Mouse (Mus musculus) C2C12 (cell line): ENCODE data around the gene Rab8b. TPM values are rescaled to one million over a fixed set of nuclear protein-coding genes. Genes with fewer than 3 reads are reported as not detected.
"Not testable (repeated sequence)": the region's sequence is repeated elsewhere in the genome, so short reads cannot be mapped to it uniquely, and the experiment has no call there.

Source experiments
- H3K27me3 ChIP-seq: one replicate; pipeline ENCODE4 v1.6.1; 2011; ENCODE audit not compliant: control insufficient read depth, insufficient read depth, insufficient read length
- H3K36me3 ChIP-seq: one replicate; pipeline ENCODE4 v1.6.1; 2011; ENCODE audit not compliant: control insufficient read depth, insufficient read depth
- H3K4me3 ChIP-seq: one replicate; pipeline ENCODE4 v1.5.1; 2011; ENCODE audit warnings: mild to moderate bottlenecking, control low read depth; ENCODE audit not compliant: poor library complexity, insufficient read depth, severe bottlenecking
- H3K79me2 ChIP-seq: one replicate; pipeline ENCODE4 v1.6.1; 2011; ENCODE audit not compliant: control insufficient read depth, insufficient read depth
- H3K79me3 ChIP-seq: one replicate; pipeline ENCODE4 v1.6.1; 2011; ENCODE audit warnings: low read depth, control low read depth
- H3ac ChIP-seq: one replicate; pipeline ENCODE3; 2011; ENCODE audit warnings: low read depth; ENCODE audit not compliant: control insufficient read depth, insufficient read length
- CEBPB ChIP-seq: IDR thresholded peaks from one replicate; pipeline ENCODE4 v1.6.1; 2011; ENCODE audit warnings: low read depth, mild to moderate bottlenecking, control low read depth, moderate library complexity
- CTCF ChIP-seq: IDR thresholded peaks from one replicate; pipeline ENCODE4 v1.5.1; 2011; ENCODE audit not compliant: control insufficient read depth, insufficient read depth, insufficient read length
- FOSL1 ChIP-seq: IDR thresholded peaks from one replicate; pipeline ENCODE4 v1.8.0; 2011; ENCODE audit warnings: mild to moderate bottlenecking, low read length; ENCODE audit not compliant: poor library complexity, insufficient read depth, severe bottlenecking
- MAX ChIP-seq: IDR thresholded peaks from one replicate; pipeline ENCODE4 v1.6.1; 2011; ENCODE audit warnings: mild to moderate bottlenecking, control low read depth
- MYOD1 ChIP-seq: IDR thresholded peaks from one replicate; pipeline ENCODE4 v1.6.1; 2011; ENCODE audit warnings: low read depth; ENCODE audit not compliant: control insufficient read depth, insufficient read length
- MYOG ChIP-seq: IDR thresholded peaks from one replicate; pipeline ENCODE4 v1.6.1; 2011; ENCODE audit not compliant: control insufficient read depth, insufficient read length; ENCODE audit errors: extremely low read depth
- USF1 ChIP-seq: IDR thresholded peaks from one replicate; pipeline ENCODE4 v1.6.1; 2011; ENCODE audit warnings: low read depth, mild to moderate bottlenecking, control low read depth, moderate library complexity
- polyA plus RNA-seq: library from polyadenylated mRNA; unstranded; fragments of >200 nt; fragmentation: generic; extraction: Trizol; gene quantifications from one replicate; pipeline ENCODE4 v1.2.1, GENCODE M21; 2012; ENCODE audit warnings: missing spikeins

Rab8b gene
- polyA plus RNA-seq, 1 experiment, result 4.1 TPM

- Histone ChIP-seq H3K79me2 (no peaks in the 10 kb centered on the region), H3K4me3 (no peak overlapping the region), H3K36me3 (no peaks in the 10 kb centered on the region), H3ac (no peak overlapping the region), H3K79me3 (no peaks in the 10 kb centered on the region), H3K27me3 (no peaks in the 10 kb centered on the region)
- no peak for TF ChIP-seq MYOD1
- TF ChIP-seq MAX, result no peak
- TF ChIP-seq CEBPB, result no peak
- no peak for TF ChIP-seq USF1
- no peak for TF ChIP-seq MYOG
- TF ChIP-seq FOSL1, result no peak
- TF ChIP-seq CTCF, result no peak
These were observed 98.5 kb downstream of the Rab8b start for GRCm38 (mm10) chr9:66820996-66821395.

- TF ChIP-seq MAX, result no peak
- no peak for TF ChIP-seq CEBPB
- no peak for TF ChIP-seq MYOG
- no peak for TF ChIP-seq CTCF
- TF ChIP-seq USF1, result no peak
- no peak for TF ChIP-seq FOSL1
- TF ChIP-seq MYOD1, result peak; percentile 20
- Histone ChIP-seq H3K36me3 (no peaks in the 10 kb centered on the region), H3K79me2 (no peaks in the 10 kb centered on the region)
These were observed 106.1 kb downstream of the Rab8b start for GRCm38 (mm10) chr9:66813392-66813791.

GRCm38 (mm10) chr9:66805951-66806350 lies 113.5 kb downstream of the Rab8b start:
- not testable (repeated sequence) for H3ac ChIP-seq, H3K79me2 ChIP-seq, H3K27me3 ChIP-seq, H3K4me3 ChIP-seq, H3K36me3 ChIP-seq, H3K79me3 ChIP-seq

More at GRCm38 (mm10) chr9:66813392-66813791, 106.1 kb downstream of the Rab8b start:
- no peak overlapping the region for H3K4me3 ChIP-seq
- no peaks in the 10 kb centered on the region for H3K79me3 ChIP-seq
- H3ac ChIP-seq, result no peak overlapping the region
- no peaks in the 10 kb centered on the region for H3K27me3 ChIP-seq

GRCm38 (mm10) chr9:66801947-66802346 lies 117.5 kb downstream of the Rab8b start:
- H3K4me3 ChIP-seq, result no peak overlapping the region
- H3K79me3 ChIP-seq, result no peaks in the 10 kb centered on the region
- H3K27me3 ChIP-seq, result no peaks in the 10 kb centered on the region
- no peaks in the 10 kb centered on the region for H3K79me2 ChIP-seq
- no peak for TF ChIP-seq CTCF
- TF ChIP-seq MAX, result no peak
- no peak for TF ChIP-seq MYOD1
- no peaks in the 10 kb centered on the region for H3K36me3 ChIP-seq
- H3ac ChIP-seq, result no peak overlapping the region

GRCm38 (mm10) chr9:66796739-66797138 lies 122.7 kb downstream of the Rab8b start, which contains the start of gene Gm10647:
TSS of gene Gm10647 (plus strand) at chr9:66797039.
- Histone ChIP-seq H3K4me3 (no peak within 1 kb of the TSS), H3K79me2 (no peaks in the 10 kb centered on the region)
- TF ChIP-seq CTCF, result no peak
- TF ChIP-seq MAX, result no peak
- TF ChIP-seq USF1, result no peak
- no peak for TF ChIP-seq FOSL1
- no peak for TF ChIP-seq CEBPB
- TF ChIP-seq MYOG, result no peak
- no peak for TF ChIP-seq MYOD1

GRCm38 (mm10) chr9:66795464-66796324 lies 123.8 kb downstream of the Rab8b start, which contains the start of gene Aph1b:
TSS of gene Aph1b (minus strand) at chr9:66795490.
- Histone ChIP-seq H3K79me3 (no peaks in the 10 kb centered on the region), H3K27me3 (no peaks in the 10 kb centered on the region), H3ac (peak within 1 kb of the TSS; percentile 68), H3K79me2 (no peaks in the 10 kb centered on the region), H3K4me3 (peak within 1 kb of the TSS; percentile 47), H3K36me3 (no peaks in the 10 kb centered on the region)
- no peak for TF ChIP-seq MYOG
- no peak for TF ChIP-seq USF1
- no peak for TF ChIP-seq MAX
- no peak for TF ChIP-seq FOSL1
- TF ChIP-seq MYOD1, result no peak
- TF ChIP-seq CTCF, result no peak
- no peak for TF ChIP-seq CEBPB

More at GRCm38 (mm10) chr9:66796739-66797138, 122.7 kb downstream of the Rab8b start, which contains the start of gene Gm10647:
- no peaks in the 10 kb centered on the region for H3K27me3 ChIP-seq
- no peak within 1 kb of the TSS for H3ac ChIP-seq
- no peaks in the 10 kb centered on the region for H3K36me3 ChIP-seq
- no peaks in the 10 kb centered on the region for H3K79me3 ChIP-seq
